Mouse (Mus musculus): ENCODE results near the gene Yipf3.

DNA sequence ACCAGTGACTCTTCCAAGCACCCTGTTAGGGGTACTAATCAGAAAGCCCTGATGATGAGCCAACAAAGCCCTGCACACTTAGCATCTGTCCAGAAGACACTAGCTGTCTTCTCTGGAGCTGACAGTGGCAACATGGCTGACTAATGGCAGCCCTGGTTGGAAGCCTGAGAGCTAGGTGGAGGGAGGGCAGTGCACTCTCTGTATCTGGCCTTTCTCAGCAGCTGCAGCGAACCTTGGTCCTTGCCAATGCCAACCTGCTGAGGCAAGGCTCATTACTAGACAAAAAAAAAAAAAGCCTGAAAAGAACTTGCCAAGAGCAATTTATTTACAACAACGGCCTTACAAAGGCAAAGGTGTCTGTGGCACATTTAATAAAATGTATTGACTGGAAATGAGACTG lies 4.3 kb upstream of the Yipf3 start:
- no peak for TF ChIP-seq POLR2A (IDR thresholded peaks at IDR 0.05; ENCODE audit: insufficient read depth, low read depth, low read length)
- TF ChIP-seq CTCF (IDR thresholded peaks at IDR 0.05): no peak
- TF ChIP-seq EP300 (IDR thresholded peaks at IDR 0.05; ENCODE audit: insufficient read depth, low read depth, low read length): no peak
